ENCODE assay signal across 8 mouse cellular contexts in the genomic region with DNA sequence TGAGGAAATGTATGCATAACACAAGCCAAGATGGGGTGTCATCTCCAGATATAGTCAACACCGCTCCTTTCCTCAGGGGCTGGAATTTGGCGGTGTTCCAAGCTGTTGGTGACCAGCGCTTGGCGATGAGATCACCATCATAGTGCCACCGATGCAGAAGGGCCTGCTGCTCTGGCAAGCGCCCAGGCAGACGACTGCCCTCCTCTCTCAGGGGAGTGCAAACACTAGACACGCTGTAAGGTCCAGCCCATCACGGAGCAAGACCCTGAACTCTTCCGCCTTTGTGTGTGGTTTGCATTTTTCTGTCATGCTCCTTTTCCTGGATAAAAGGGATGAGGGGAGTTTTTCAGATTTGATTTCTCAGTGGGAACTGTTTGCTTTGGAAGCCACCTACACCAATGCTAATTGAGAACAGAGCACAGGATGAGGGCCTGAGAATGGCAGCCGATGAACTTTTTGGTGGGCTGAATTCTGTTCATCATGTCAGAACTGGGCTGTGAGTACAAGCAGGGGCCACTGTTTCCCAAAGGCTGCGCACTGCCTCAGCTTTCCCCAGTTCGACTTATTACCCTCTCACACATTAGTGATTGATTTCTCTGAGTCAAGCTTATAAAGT.
DNase-seq lines count a peak whose midpoint lies in the region; ATAC-seq lines count a peak whose summit lies in the region.

No protein-coding gene starts in this region.

- peak overlapping the region; percentile 81 for H3K9ac ChIP-seq in heart, embryonic 16.5 days (ENCODE audit: low read length)
- H3K9ac ChIP-seq in stomach, embryonic 16.5 days (ENCODE audit: low read length): peak overlapping the region; percentile 17; the same call in 1 of the 2 replicates

- peak overlapping the region; percentile 66 for H3K4me3 ChIP-seq in heart, embryonic 16.5 days (ENCODE audit: low read length)
- peak overlapping the region; percentile 51 for H3K4me3 ChIP-seq in stomach, embryonic 16.5 days (replicated peaks; ENCODE audit: low read length)

- H3K9me3 ChIP-seq in heart, embryonic 16.5 days (replicated peaks; ENCODE audit: control insufficient read depth, low read length): peaks cover 14% of the 10 kb centered on the region
- H3K9me3 ChIP-seq in stomach, embryonic 16.5 days (replicated peaks; ENCODE audit: control insufficient read depth, low read length): peaks cover 14% of the 10 kb centered on the region; the same call in 1 of the 2 replicates

- intact Hi-C loops in left cerebral cortex, postnatal 36 days (cut with DNase I): no loop called here

- H3K27ac ChIP-seq in heart, embryonic 16.5 days (ENCODE audit: low read length): peak overlapping the region; percentile 92
- peak overlapping the region; percentile 50 for H3K27ac ChIP-seq in stomach, embryonic 16.5 days (ENCODE audit: low read length)

- DNase-seq in left cerebral cortex, adult 11 months (ENCODE audit: low spot score): peak; percentile 16
- DNase-seq in left cerebral cortex, postnatal 36 days (ENCODE audit: low spot score in 2 of 2): no peak
- peak; percentile 80 to 90 for DNase-seq in cerebellum, postnatal 14 days
- peak; percentile 32 for DNase-seq in layer of hippocampus, adult 9-11 months
- DNase-seq in lung, postnatal 25 days (ENCODE audit: low spot score): peak; percentile 34

- H3K36me3 ChIP-seq in heart, embryonic 16.5 days (ENCODE audit: control insufficient read depth, insufficient read depth): peaks cover 15% of the 10 kb centered on the region
- peaks cover 5% of the 10 kb centered on the region; the same call in 1 of the 2 replicates for H3K36me3 ChIP-seq in stomach, embryonic 16.5 days (ENCODE audit: control insufficient read depth, insufficient read depth, low read length)

- peak overlapping the region; percentile 85 for H3K4me2 ChIP-seq in heart, embryonic 16.5 days (ENCODE audit: low read depth, low read length)
- peak overlapping the region; percentile 52 for H3K4me2 ChIP-seq in stomach, embryonic 16.5 days (ENCODE audit: low read depth, low read length)

- 7% methylated on average over 13 of the region's 13 CpGs for WGBS in heart, embryonic 16.5 days
- WGBS in stomach, embryonic 16.5 days: 16% methylated on average over 13 of the region's 13 CpGs

- H3K4me1 ChIP-seq in heart, embryonic 16.5 days (ENCODE audit: control insufficient read depth, insufficient read depth, low read length): peaks cover 64% of the 10 kb centered on the region
- peaks cover 21% of the 10 kb centered on the region for H3K4me1 ChIP-seq in stomach, embryonic 16.5 days (ENCODE audit: control insufficient read depth, insufficient read depth, low read length)

- H3K27me3 ChIP-seq in heart, embryonic 16.5 days (ENCODE audit: control insufficient read depth, insufficient read depth, low read length): no peaks in the 10 kb centered on the region
- H3K27me3 ChIP-seq in stomach, embryonic 16.5 days (ENCODE audit: control insufficient read depth, insufficient read depth, low read length): no peaks in the 10 kb centered on the region

- ATAC-seq in heart, embryonic 16.5 days (replicated peaks; ENCODE audit: extremely low read depth, insufficient read depth, low FRiP score): peak; percentile 80
- ATAC-seq in stomach, embryonic 16.5 days (ENCODE audit: insufficient read depth, low FRiP score): no peak; the same call in 1 of the 2 replicates
- no peak for ATAC-seq in erythroid progenitor cell, adult 5-6 weeks (replicated peaks; ENCODE audit: low FRiP score, poor library complexity, severe bottlenecking)

Comparison
In these comparisons a context has a peak if more than half of its experiments do, and no peak if none do; other contexts are left out.
1. DNase-seq: peak in left cerebral cortex, adult 11 months (single experiment), cerebellum, postnatal 14 days (2 of 2), layer of hippocampus, adult 9-11 months (single experiment) and lung, postnatal 25 days (single experiment); none in left cerebral cortex, postnatal 36 days (0 of 2).